9 mouse cellular contexts compared by ENCODE assay signal in the genomic region with DNA sequence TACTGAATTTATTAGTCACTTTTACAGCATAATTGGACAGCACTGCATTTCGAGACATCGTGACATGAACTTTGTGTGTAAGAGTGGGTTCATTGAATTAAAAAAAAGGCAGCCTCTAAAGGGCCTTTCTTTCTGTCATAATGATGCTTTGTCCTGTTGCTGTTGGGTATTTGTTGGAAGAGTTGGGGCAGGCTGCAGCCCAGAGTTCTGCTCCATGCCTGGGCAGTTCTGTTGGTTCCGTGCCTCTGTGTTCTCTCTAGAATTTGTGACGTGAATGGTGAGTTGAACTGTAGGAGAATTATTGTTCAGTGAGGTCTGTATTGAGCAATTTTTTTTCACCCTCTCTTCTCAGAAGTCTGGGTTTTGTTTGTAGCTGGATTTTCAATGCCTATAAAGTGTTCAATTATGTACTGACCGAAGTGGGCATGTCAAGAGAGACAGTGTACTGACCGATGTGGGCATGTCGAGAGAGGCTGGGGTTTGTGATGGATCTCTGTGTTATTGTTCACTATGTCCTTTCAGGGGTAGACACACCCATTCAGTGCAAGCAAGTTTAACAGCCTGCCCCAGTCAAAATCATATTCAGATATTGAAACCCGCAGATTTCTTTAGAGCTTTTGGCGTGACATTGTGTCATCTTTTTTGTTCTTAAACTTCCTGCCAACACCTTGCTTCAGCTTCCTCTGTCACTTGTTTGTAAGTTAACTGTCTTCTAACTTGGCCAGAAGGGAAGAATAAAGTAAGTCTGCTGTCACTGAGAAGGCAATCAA. TPM values are rescaled to one million over a fixed set of nuclear protein-coding genes. Genes with fewer than 3 reads are reported as not detected.
DNase-seq lines count a peak whose midpoint lies in the region; ATAC-seq and TF ChIP-seq lines count a peak whose summit lies in the region.
"Had no signal": no experiment of that assay in that cellular context is flagged by ENCODE, and none has a peak within 500 bp of the region (broad histone marks: within the 10 kb centered on the region; RNA-seq: fewer than 3 reads in every experiment).

No protein-coding gene starts in this region.

- H3K36me3 ChIP-seq in heart, embryonic 10.5 days, result peaks cover 17% of the 10 kb centered on the region
- no peaks in the 10 kb centered on the region for H3K36me3 ChIP-seq in liver, postnatal 0 days (replicated peaks; ENCODE audit: insufficient read depth, low read length)
- H3K36me3 ChIP-seq in kidney, embryonic 16.5 days (ENCODE audit: insufficient read depth, low read length), result peaks cover 4% of the 10 kb centered on the region

- WGBS in heart, embryonic 10.5 days, result 86% methylated on average over 9 of the region's 9 CpGs
- WGBS in liver, postnatal 0 days (ENCODE audit: insufficient replicate concordance), result 48% methylated on average over 9 of the region's 9 CpGs
- WGBS in kidney, embryonic 16.5 days, result 81% methylated on average over 9 of the region's 9 CpGs

- DNase-seq in heart, embryonic 10.5 days (ENCODE audit: low spot score), result no peak
- no peak for DNase-seq in heart, postnatal 25 days (ENCODE audit: low spot score)
- peak; percentile 25 for DNase-seq in thymus, postnatal 25 days
- DNase-seq in thymus, postnatal 4 days, result no peak
- no peak for DNase-seq in liver, postnatal 0 days
- no peak for DNase-seq in layer of hippocampus, postnatal 25 days (ENCODE audit: extremely low spot score in 1 of 2, low spot score in 1 of 2)
- no peak for DNase-seq in kidney, postnatal 4 days
- DNase-seq: kidney, adult 2 months had no signal

- no peaks in the 10 kb centered on the region for H3K27me3 ChIP-seq in heart, embryonic 10.5 days (ENCODE audit: insufficient read depth, poor library complexity, severe bottlenecking)
- H3K27me3 ChIP-seq in liver, postnatal 0 days (ENCODE audit: insufficient read depth, low read length), result no peaks in the 10 kb centered on the region
- no peaks in the 10 kb centered on the region for H3K27me3 ChIP-seq in kidney, embryonic 16.5 days (ENCODE audit: insufficient read depth, low read length)

- no peak overlapping the region for H3K4me3 ChIP-seq in heart, embryonic 10.5 days
- H3K4me3 ChIP-seq in liver, postnatal 0 days (ENCODE audit: low read depth, low read length), result peak overlapping the region; percentile 18
- H3K4me3 ChIP-seq in kidney, embryonic 16.5 days (ENCODE audit: low read length), result no peak overlapping the region

- no peak for ATAC-seq in liver, postnatal 0 days
- ATAC-seq in kidney, embryonic 16.5 days (ENCODE audit: low FRiP score, low TSS enrichment), result no peak

- intact Hi-C loops in heart, postnatal 25 days (cut with DNase I), result loop anchor here (2.0 kb wide), 1 partner anchor 52 kb away; no protein-coding TSS in a partner anchor

- peak overlapping the region; percentile 59 for H3K4me2 ChIP-seq in liver, postnatal 0 days (ENCODE audit: low read depth, low read length)
- no peak overlapping the region for H3K4me2 ChIP-seq in kidney, embryonic 16.5 days (replicated peaks; ENCODE audit: low read depth, low read length)

- TF ChIP-seq CTCF in liver, postnatal 0 days (IDR thresholded peaks at IDR 0.05; ENCODE audit: low read depth), result no peak

- peak overlapping the region; percentile 69; the same call in 1 of the 2 replicates for H3K27ac ChIP-seq in heart, embryonic 10.5 days
- H3K27ac ChIP-seq in liver, postnatal 0 days (ENCODE audit: low read depth), result peak overlapping the region; percentile 88
- H3K27ac ChIP-seq in kidney, embryonic 16.5 days (ENCODE audit: low read length), result no peak overlapping the region

- H3K9ac ChIP-seq in liver, postnatal 0 days (replicated peaks), result peak overlapping the region; percentile 17; the same call in 1 of the 2 replicates
- H3K9ac ChIP-seq in kidney, embryonic 16.5 days (replicated peaks; ENCODE audit: low read length), result no peak overlapping the region

- H3K4me1 ChIP-seq in heart, embryonic 10.5 days, result peaks cover 61% of the 10 kb centered on the region
- peaks cover 40% of the 10 kb centered on the region for H3K4me1 ChIP-seq in liver, postnatal 0 days (ENCODE audit: insufficient read depth)
- peaks cover 8% of the 10 kb centered on the region; the same call in 1 of the 2 replicates for H3K4me1 ChIP-seq in kidney, embryonic 16.5 days (ENCODE audit: insufficient read depth, low read length)

- no peaks in the 10 kb centered on the region for H3K9me3 ChIP-seq in heart, embryonic 10.5 days
- H3K9me3 ChIP-seq in liver, postnatal 0 days (ENCODE audit: low read length), result no peaks in the 10 kb centered on the region
- H3K9me3 ChIP-seq in kidney, embryonic 16.5 days (ENCODE audit: low read length), result no peaks in the 10 kb centered on the region

- no peak for TF ChIP-seq EP300 in liver, postnatal 0 days (IDR thresholded peaks at IDR 0.05; ENCODE audit: low read depth)

RNA-seq across cellular contexts. Expression of gene Add3, which starts 54.7 kb away (rescaled TPM):
- polyA plus RNA-seq in heart, embryonic 10.5 days (2016; fragmentation: Nextera tagmentation; extraction: Ambion mirVana), result 128 and 173 TPM in 2 replicates
- total RNA-seq in heart, postnatal 25 days (2021), result 10 to 100 TPM; 50.2 to 53.3 TPM
- 17.5 and 21.4 TPM in 2 replicates for polyA plus RNA-seq in liver, postnatal 0 days (2015; fragmentation: Nextera tagmentation; extraction: Ambion mirVana)
- polyA plus RNA-seq in kidney, embryonic 16.5 days (2015; fragmentation: Nextera tagmentation; extraction: Ambion mirVana), result 85.1 and 87.0 TPM in 2 replicates
- 100 to 1,000 TPM; 115 to 125 TPM for total RNA-seq in layer of hippocampus, postnatal 25 days (2021)
